Mouse (Mus musculus) embryonic facial prominence, embryonic 12.5 days (tissue): Measurements from ENCODE around the gene Bicc1. TPM values are rescaled to one million over a fixed set of nuclear protein-coding genes. Genes with fewer than 3 reads are reported as not detected.

Experiments
- ATAC-seq: fragments of 200-750 bp; cut with Nextera tagmentation; 2 replicates; pipeline ENCODE4 v1.8.0; 2017; ENCODE audit not compliant: insufficient number of reproducible peaks, insufficient read depth, low FRiP score, low TSS enrichment
- H3K27ac ChIP-seq: fragments of 300-500 bp; sonication (generic); 2 replicates; pipeline ENCODE4 v1.5.1; 2016; ENCODE audit warnings: mild to moderate bottlenecking
- H3K27me3 ChIP-seq: fragments of 300-500 bp; sonication (generic); 2 replicates; pipeline ENCODE4 v1.6.1; 2016; ENCODE audit warnings: mild to moderate bottlenecking, moderate library complexity
- H3K36me3 ChIP-seq: fragments of 300-500 bp; sonication (generic); 2 replicates; pipeline ENCODE4 v1.6.1; 2016; ENCODE audit warnings: mild to moderate bottlenecking
- H3K4me1 ChIP-seq: fragments of 300-500 bp; sonication (generic); 2 replicates; pipeline ENCODE4 v1.6.1; 2016
- H3K4me2 ChIP-seq: fragments of 300-500 bp; sonication (generic); replicated peaks from 2 replicates; pipeline ENCODE4 v1.6.1; 2016; ENCODE audit warnings: mild to moderate bottlenecking, moderate library complexity
- H3K4me3 ChIP-seq: fragments of 300-500 bp; sonication (generic); 2 replicates; pipeline ENCODE4 v1.5.1; 2016; ENCODE audit warnings: mild to moderate bottlenecking
- H3K9ac ChIP-seq: fragments of 300-500 bp; sonication (generic); 2 replicates; pipeline ENCODE4 v1.6.1; 2016; ENCODE audit warnings: mild to moderate bottlenecking, moderate library complexity
- H3K9me3 ChIP-seq: fragments of 300-500 bp; sonication (generic); 2 replicates; pipeline ENCODE4 v1.6.1; 2016; ENCODE audit warnings: mild to moderate bottlenecking, moderate library complexity
- whole genome bisulfite sequencing: fragments of 180-500 bp; shearing (Covaris S2); methylation state at CpG from one replicate; pipeline ENCODE4 v1.1.7; 2016; 5-methylcytosine and 5-hydroxymethylcytosine counted together
- polyA plus RNA-seq: library from polyadenylated mRNA; unstranded; fragments of >200 nt; fragmentation: Nextera tagmentation; extraction: Ambion mirVana; gene quantifications from 2 replicates; pipeline ENCODE4 v1.2.1, GENCODE M21; 2016

The Bicc1 gene
- polyA plus RNA-seq, 1 experiment from 2014 or later = 24.2 TPM

DNA sequence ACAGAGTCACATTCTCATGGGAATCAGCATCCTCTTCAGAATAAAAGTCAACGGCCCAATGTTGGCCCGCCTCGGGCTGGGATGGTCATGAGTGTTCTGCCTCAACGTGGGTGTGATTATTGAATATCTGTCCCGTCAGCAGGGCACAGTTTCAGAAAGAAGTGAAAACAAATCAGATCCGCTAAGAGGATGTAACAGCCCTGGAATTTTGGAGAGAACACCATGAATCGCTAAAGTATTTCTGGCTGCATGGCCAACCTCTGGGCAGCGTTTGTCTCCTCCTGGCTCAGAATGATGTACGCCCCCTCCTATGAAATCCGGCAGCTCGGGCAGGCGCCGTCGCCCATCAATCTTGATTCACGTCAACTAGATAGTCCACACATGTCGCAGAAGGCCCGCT is 110.2 kb downstream of the Bicc1 start:
- no peak for ATAC-seq
- Histone ChIP-seq H3K4me3 (no peak overlapping the region), H3K9ac (no peak overlapping the region), H3K27me3 (no peaks in the 10 kb centered on the region), H3K4me1 (no peaks in the 10 kb centered on the region), H3K9me3 (no peaks in the 10 kb centered on the region), H3K36me3 (no peaks in the 10 kb centered on the region), H3K27ac (no peak overlapping the region), H3K4me2 (no peak overlapping the region)
- 90% methylated on average over 17 of the region's 17 CpGs for WGBS

DNA sequence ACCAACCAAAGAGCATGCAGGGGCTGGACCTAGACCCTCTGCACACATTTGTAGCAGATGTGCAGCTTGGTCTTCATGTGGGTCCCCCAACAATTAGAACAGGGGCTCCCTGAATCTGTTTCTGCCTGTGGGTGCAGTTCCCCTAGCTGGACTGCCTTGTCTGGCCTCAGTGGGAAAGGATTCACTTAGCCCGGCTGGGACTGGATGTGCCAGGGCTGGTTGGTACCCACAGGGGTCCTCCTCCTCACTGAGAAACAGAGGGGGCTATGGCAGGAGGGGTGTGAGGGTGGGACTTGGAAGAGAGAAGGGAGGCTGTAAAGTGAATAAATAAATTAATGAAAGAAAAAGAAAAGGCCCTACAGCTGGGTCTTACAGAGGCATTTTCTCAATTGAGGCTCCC is 115.1 kb downstream of the Bicc1 start:
- no peak overlapping the region for H3K4me3 ChIP-seq
- H3K27ac ChIP-seq = no peak overlapping the region
- H3K27me3 ChIP-seq = no peaks in the 10 kb centered on the region
- WGBS = 81% methylated on average over 1 of the region's 1 CpGs
- H3K4me1 ChIP-seq = no peaks in the 10 kb centered on the region
- no peaks in the 10 kb centered on the region for H3K36me3 ChIP-seq
- ATAC-seq = no peak
- no peak overlapping the region for H3K4me2 ChIP-seq
- H3K9me3 ChIP-seq = no peaks in the 10 kb centered on the region
- no peak overlapping the region for H3K9ac ChIP-seq

DNA sequence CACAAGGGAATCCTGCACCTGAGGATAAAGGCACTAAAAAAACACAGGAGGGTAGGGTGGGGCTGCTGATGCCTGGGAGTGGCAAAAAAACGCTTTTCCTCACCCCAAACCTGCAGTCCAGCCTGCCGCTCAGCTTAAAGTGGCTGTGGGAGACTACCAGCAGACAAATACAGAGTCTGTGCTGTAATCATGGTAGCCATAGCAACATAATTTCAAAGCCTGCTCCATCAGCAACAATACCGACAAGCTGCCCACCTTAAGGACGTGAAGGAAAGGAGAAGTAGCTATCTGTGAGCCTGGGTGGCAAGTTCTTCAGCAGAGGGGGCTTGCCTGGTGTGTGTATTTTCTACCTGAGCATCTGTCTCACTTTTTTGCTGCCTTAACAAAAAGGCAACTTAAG is 117.6 kb downstream of the Bicc1 start:
- no peak for ATAC-seq
- H3K4me3 ChIP-seq = no peak overlapping the region
- H3K9me3 ChIP-seq = no peaks in the 10 kb centered on the region
- H3K4me2 ChIP-seq = no peak overlapping the region
- H3K9ac ChIP-seq = no peak overlapping the region
- no peaks in the 10 kb centered on the region for H3K36me3 ChIP-seq
- H3K27me3 ChIP-seq = no peaks in the 10 kb centered on the region
- H3K4me1 ChIP-seq = no peaks in the 10 kb centered on the region
- H3K27ac ChIP-seq = no peak overlapping the region
- 53% methylated on average over 4 of the region's 4 CpGs for WGBS

DNA sequence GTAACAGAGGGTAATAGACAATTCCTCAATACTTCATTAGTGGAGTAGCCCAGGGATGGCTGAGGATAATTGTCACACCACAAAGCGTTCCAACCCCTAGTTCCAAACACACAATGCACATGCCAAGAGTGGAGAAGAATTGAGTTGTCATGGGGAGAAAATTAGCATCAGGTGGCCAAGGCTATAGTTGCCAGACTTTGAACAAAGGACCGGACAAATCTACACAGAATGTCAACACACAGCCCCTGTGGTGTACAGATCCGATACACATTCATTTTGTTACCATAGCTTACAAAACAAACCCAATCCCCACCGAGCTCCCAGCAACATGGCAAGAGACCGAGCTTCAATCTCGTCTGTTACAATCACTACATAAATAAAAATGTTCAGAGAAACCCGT is 123.0 kb downstream of the Bicc1 start:
- Histone ChIP-seq H3K36me3 (no peaks in the 10 kb centered on the region), H3K27ac (no peak overlapping the region), H3K4me1 (0 out of 2 replicates have a peak, but pooled peaks cover 2% of the 10 kb centered on the region), H3K9me3 (no peaks in the 10 kb centered on the region), H3K9ac (no peak overlapping the region), H3K4me2 (no peak overlapping the region), H3K4me3 (no peak overlapping the region), H3K27me3 (no peaks in the 10 kb centered on the region)
- ATAC-seq = no peak
- whole genome bisulfite sequencing = 92% methylated on average over 7 of the region's 7 CpGs

DNA sequence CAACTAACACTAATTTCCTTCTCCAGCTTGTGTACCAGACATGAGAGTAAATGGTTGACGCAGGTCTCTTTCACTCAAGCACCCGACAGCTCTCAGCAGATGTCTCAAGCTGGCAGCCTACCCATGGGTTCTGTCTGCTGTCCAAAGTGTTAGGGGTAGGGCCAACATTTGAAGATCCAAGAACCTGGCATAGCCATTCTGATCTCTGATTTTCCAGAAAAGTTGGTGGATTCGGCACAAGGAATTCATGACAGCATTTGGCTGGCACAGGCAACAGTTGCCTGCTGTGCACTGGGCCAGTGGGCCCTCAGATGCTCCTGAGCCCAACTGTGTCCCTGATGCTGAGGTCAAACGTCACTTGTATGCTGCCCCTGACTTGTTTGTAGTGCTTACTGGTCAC is 130.5 kb downstream of the Bicc1 start:
- no peak overlapping the region for H3K4me3 ChIP-seq
- 79% methylated on average over 4 of the region's 4 CpGs for WGBS
- no peak overlapping the region for H3K9ac ChIP-seq
- H3K9me3 ChIP-seq = no peaks in the 10 kb centered on the region
- peaks cover 8% of the 10 kb centered on the region; the same call in 1 of the 2 replicates for H3K4me1 ChIP-seq
- H3K27ac ChIP-seq = no peak overlapping the region
- no peak overlapping the region for H3K4me2 ChIP-seq
- no peaks in the 10 kb centered on the region for H3K36me3 ChIP-seq
- no peaks in the 10 kb centered on the region for H3K27me3 ChIP-seq
- no peak for ATAC-seq

DNA sequence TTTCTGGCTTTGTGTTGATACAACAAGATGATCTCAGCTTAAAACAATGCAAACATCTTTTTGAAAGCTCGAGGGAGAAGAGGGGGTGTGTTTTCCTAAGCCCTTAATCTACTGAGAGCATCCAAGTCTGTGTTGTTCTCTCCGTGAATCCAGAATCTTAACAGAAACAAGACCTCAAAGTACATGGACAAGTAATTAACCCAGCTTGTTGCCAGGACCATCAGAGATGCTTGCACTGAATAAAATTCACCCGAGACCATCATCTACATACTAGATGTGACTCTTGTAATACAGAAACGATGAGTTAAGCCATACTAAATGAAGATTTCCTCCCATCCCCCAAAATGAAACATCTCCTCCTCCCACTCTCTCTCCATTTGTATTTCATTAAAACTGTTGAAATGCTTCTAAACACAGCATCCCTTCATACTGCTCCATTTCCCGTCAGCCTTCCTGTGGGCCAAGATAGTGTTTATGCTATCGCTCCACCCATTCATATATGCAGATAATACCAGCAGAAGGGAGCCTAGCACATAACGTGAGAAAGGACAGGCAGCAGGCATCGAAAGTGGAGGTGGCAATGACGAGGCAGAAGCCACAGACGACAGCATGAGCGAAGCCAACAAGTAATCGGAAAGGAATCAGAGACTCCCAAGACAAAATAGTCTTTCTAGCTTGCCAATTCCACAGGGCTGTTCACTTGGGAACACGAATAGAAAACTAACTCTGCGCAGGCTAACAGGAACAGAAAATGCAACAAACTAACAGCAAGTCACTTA is 131.2 kb downstream of the Bicc1 start:
- H3K4me2 ChIP-seq = no peak overlapping the region
- no peak overlapping the region for H3K27ac ChIP-seq
- H3K36me3 ChIP-seq = no peaks in the 10 kb centered on the region
- H3K4me1 ChIP-seq = peaks cover 8% of the 10 kb centered on the region; the same call in 1 of the 2 replicates
- ATAC-seq = no peak
- H3K9ac ChIP-seq = no peak overlapping the region
- WGBS = 69% methylated on average over 14 of the region's 14 CpGs
- no peaks in the 10 kb centered on the region for H3K9me3 ChIP-seq
- no peaks in the 10 kb centered on the region for H3K27me3 ChIP-seq
- no peak overlapping the region for H3K4me3 ChIP-seq

DNA sequence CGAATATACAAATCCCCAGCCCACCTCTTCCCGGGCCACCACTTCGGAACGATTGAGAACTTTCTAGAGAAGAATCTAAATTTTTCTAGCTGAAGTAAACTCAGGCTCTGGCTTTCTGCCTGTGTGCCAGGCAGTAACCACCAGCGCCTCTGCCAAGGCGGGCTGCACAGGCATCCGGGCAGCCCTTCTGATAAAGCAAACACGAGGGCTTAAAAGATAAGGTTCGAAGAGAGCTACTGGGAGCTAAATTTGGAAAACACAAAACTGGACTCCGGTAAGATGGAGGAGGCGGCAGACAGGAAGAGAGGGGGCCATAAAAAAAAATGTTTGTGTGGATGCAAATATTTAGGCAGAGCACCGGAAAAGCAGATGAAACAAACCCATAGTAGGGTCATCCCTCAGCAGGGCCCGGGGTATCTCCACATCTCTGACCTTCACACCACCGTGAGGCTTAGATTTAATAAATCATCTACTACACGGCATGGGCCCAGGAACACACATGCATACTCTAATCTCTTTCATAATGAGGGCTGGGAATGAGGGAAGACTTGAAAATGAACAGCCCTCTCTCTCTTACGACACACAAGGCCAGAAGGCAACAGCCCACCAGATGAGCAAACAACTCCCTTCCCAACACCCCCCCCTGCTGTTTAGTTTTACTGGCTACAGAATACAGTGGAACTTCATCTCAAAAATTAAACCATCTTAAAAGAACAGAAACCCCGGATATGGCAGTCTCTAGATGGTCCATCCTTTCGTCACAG is 134.2 kb downstream of the Bicc1 start:
- 84% methylated on average over 18 of the region's 18 CpGs for WGBS
- no peak overlapping the region for H3K27ac ChIP-seq
- no peaks in the 10 kb centered on the region for H3K27me3 ChIP-seq
- no peaks in the 10 kb centered on the region for H3K9me3 ChIP-seq
- no peak for ATAC-seq
- H3K4me3 ChIP-seq = no peak overlapping the region
- no peak overlapping the region for H3K4me2 ChIP-seq
- H3K9ac ChIP-seq = no peak overlapping the region
- peaks cover 8% of the 10 kb centered on the region; the same call in 1 of the 2 replicates for H3K4me1 ChIP-seq
- H3K36me3 ChIP-seq = no peaks in the 10 kb centered on the region

DNA sequence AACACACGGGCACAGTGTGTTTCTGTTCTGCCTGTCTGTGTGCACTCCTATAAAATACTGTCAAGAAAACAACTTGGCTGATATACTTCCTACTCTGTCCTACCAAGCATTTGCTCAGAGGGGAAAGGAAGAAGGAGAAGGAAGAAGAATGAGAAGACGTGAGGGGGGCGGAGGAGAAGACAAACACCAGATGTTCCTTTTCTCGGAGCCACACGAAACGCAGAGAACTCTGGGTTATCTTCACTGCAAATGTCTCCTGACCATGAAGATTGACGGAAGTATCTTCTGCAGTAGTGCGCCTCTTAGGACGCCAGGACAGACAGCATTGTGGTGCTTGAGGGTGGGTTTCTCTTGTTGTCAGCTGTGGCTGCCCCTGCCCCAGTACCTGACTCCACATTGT is 134.8 kb downstream of the Bicc1 start:
- H3K4me3 ChIP-seq = no peak overlapping the region
- peaks cover 8% of the 10 kb centered on the region; the same call in 1 of the 2 replicates for H3K4me1 ChIP-seq
- H3K9ac ChIP-seq = no peak overlapping the region
- no peaks in the 10 kb centered on the region for H3K36me3 ChIP-seq
- H3K9me3 ChIP-seq = no peaks in the 10 kb centered on the region
- H3K27ac ChIP-seq = no peak overlapping the region
- ATAC-seq = no peak
- no peaks in the 10 kb centered on the region for H3K27me3 ChIP-seq
- no peak overlapping the region for H3K4me2 ChIP-seq
- 76% methylated on average over 9 of the region's 9 CpGs for WGBS

DNA sequence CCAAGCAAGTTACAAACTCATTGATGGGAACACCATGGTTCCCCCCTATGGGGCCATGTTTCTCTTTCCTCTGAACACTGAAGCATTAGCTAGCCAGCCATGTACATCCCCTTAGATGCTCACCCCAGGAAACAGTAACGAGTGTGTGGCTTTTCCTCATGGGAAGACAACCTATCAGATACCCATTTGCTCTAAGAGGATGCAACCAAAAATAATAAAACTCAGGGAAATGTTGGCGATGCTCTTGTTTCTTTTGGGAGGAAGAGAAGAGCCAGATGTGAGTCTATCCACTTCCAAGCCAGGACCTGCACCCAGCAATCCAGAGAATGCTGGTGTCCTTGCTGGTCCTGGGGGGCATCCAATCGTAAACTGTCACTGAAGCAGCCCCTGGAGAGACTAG is 136.0 kb downstream of the Bicc1 start:
- Histone ChIP-seq H3K4me1 (peaks cover 5% of the 10 kb centered on the region; the same call in 1 of the 2 replicates), H3K4me2 (no peak overlapping the region), H3K27me3 (no peaks in the 10 kb centered on the region), H3K9ac (no peak overlapping the region), H3K27ac (no peak overlapping the region), H3K36me3 (no peaks in the 10 kb centered on the region), H3K4me3 (no peak overlapping the region), H3K9me3 (no peaks in the 10 kb centered on the region)
- no peak for ATAC-seq
- 74% methylated on average over 3 of the region's 3 CpGs for WGBS

DNA sequence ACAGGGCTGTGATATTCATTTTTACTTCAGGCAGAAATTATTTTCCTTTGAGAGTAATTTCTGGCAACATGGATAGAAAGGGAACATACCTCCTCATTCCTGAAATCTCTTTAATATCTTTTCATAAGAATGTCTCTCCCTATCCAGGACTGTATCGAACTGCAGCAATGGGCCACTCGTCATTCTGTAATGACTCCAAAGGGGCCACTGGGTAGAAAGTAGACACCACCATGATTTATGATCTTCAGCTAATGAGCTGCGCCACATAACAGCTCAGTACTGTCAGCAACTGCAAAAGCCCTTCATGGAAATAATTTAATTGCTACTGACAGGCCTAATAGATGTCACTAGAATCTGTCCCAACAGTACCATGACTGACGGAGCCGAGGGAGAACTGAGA is 139.0 kb downstream of the Bicc1 start:
- Histone ChIP-seq H3K27me3 (no peaks in the 10 kb centered on the region), H3K9ac (no peak overlapping the region), H3K4me1 (no peaks in the 10 kb centered on the region), H3K27ac (no peak overlapping the region), H3K4me3 (no peak overlapping the region), H3K9me3 (no peaks in the 10 kb centered on the region), H3K4me2 (no peak overlapping the region), H3K36me3 (no peaks in the 10 kb centered on the region)
- 78% methylated on average over 5 of the region's 5 CpGs for WGBS
- no peak for ATAC-seq

DNA sequence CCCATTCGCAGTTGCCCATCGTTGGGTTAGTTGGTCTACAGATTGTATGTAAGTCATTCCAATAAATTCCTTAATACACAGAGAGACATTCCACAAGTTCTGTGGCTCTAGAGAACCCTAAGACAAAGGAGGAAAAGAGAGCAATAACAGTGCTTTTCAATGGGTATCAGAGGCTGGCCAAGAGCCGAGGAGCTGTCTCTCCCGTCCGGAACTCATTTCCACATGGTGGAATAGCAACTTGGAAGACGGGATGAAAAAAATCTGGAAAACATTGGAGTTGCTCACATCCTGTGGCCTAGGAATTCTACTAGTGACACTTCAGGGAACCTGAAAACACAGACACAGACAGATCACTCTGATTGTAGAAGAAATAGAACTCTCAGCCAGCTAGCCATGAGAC is 139.7 kb downstream of the Bicc1 start:
- no peak for ATAC-seq
- Histone ChIP-seq H3K27ac (no peak overlapping the region), H3K27me3 (no peaks in the 10 kb centered on the region), H3K4me2 (no peak overlapping the region), H3K4me3 (no peak overlapping the region), H3K36me3 (no peaks in the 10 kb centered on the region), H3K9ac (no peak overlapping the region), H3K9me3 (no peaks in the 10 kb centered on the region), H3K4me1 (no peaks in the 10 kb centered on the region)
- 94% methylated on average over 6 of the region's 6 CpGs for WGBS
